Mouse (Mus musculus): Measurements from ENCODE around the gene Thoc5.

Gene Thoc5

GRCm38 (mm10) chr11:4894848-4895816, at the start of gene Thoc5:
TSS of gene Thoc5 (plus strand) at chr11:4895320.
- peak; percentile 81 for DNase-seq

- DNase-seq = peak; percentile 78
These were observed 46.5 kb upstream of the Thoc5 start for GRCm38 (mm10) chr11:4848483-4849248.

DNA sequence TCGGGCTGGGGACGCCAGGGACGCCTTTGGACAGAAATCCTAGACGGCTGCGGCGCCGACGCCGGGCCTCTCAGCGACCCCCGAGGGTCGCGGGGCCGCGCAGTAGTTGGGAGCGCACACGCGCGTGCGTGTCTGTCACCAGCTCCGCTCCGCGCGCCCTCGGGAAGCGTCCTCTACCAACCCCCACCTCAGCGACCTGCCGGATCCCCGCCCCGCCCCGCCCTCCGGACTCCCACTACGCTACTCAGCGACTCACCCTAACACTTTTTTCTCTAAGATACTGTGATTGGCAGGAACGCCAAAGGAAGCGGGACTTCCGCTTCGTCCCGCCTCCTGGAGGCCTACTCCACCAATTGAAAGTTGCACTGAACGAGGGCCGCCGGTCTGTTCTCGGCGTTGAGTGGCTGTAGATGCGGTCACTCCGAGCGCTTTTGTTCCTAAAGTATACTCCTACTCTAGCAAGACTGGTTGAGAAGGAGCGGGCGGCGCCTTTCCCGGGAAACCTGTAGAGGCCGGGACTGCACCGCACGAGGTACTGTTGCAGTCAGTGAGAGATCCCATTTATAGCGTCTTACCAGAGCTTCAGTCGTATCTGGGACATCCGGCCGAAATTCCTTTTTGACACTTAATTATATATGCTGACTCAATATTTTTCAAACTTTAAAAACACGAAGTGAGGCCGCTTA, 45.7 kb upstream of the Thoc5 start, which contains the start of gene Nf2:
Gene Nf2 (minus strand): TSS at position 279 of the 686 bp plus-strand sequence.
- peak; percentile 93 for DNase-seq

GRCm38 (mm10) chr11:4850404-4850803, 44.7 kb upstream of the Thoc5 start:
- no peak for DNase-seq

- no peak for DNase-seq
These were observed 42.1 kb upstream of the Thoc5 start for GRCm38 (mm10) chr11:4853021-4853420.

- DNase-seq = no peak
These were observed 40.9 kb upstream of the Thoc5 start for GRCm38 (mm10) chr11:4854181-4854580.

GRCm38 (mm10) chr11:4858416-4858815, 36.7 kb upstream of the Thoc5 start:
- no peak for DNase-seq

- no peak for DNase-seq
These were observed 34.1 kb upstream of the Thoc5 start for GRCm38 (mm10) chr11:4860986-4861385.

DNA sequence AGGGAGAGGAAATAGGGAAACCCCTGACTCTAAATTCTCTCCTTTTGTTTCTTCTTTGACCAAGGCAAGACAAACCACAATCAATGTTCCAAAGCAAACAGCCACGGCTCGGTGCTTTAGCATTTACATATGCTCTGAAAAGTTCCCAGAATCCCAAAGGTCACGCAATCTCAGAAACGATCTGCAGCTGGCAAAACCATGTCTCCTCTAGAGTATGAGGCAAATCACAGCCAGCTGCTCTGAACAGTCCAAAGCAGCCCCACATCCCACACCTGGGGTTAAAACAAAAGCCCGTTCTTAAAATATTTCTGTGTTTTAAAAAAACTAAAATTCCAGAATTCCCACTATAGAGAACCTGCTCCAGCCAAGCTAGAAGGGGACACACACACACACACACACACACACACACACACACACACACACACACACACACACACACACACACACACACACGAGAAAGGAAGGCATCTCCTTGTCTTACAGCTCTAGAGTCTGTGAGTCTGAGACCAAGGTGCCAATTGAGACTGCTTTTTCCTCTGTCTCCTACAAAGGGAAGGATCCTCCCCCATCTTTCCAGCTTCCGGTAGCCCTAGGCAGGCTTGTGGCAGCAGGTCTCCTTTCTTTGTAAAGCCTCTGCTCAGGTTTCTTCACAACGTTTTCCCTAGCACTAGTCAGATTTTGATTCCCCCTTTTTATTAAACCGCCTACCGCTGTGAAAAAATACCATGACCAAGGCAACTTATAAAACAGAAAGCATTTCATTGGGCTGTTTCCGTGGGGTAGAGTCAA, 33.1 kb upstream of the Thoc5 start:
- no peak for DNase-seq

DNA sequence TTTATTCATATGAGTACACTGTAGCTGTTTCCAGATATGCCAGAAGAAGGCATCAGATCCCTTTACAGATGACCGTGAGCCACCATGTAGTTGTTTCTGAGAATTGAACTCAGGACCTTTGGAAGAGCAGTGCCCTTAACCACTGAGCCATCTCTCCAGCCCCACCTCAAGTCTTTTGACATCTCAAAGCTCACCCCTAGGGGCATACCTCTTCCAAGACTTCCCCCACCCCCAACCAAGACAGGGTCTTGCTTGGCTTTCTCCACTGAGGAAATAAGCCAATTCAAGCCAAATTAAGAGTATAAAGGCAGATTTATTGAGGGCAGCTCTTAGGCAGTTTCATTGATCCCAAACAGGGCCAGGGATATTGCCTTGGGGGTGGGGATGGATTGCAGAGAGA, 32.4 kb upstream of the Thoc5 start:
- no peak for DNase-seq

GRCm38 (mm10) chr11:4865645-4866251, 29.4 kb upstream of the Thoc5 start:
- DNase-seq = peak; percentile 78

DNA sequence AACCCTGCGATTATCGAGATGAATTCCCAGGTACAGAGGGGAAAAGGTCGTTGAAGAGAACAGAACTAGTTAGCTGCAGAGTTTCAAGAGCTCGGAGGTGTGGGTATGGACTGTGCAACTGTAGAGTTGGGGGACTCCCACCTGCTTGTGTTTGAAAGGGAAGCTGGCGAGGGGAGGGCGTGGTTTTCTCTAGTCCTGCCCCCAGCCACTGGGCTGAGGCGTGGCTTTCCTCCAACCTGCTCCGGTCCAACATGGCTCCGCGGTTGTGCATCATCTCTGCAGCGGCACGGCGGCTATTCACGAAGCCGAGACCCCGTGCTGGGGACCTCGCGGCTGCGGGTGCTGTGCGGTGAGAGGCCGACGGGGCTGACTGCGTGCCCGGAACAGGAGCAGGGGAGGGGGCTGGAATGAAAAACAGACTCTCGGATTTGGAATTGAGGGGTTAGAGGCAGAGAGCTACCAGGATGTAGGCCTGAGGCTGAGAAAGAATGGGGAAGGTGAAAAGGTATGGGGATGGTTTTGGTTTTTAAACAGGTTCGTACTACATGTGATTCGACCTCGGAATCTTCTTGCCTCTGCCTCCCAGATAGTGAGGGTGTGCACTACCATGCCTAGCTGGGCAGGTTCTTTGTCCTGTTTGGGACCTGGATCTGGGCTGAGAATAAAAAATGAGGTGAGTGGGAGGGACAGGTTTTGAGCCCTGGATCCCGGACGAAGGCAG, 21.2 kb upstream of the Thoc5 start, which contains the start of gene Nipsnap1:
Gene Nipsnap1 (plus strand): TSS at position 197 of the 721 bp plus-strand sequence.
- DNase-seq = peak; percentile 94

DNA sequence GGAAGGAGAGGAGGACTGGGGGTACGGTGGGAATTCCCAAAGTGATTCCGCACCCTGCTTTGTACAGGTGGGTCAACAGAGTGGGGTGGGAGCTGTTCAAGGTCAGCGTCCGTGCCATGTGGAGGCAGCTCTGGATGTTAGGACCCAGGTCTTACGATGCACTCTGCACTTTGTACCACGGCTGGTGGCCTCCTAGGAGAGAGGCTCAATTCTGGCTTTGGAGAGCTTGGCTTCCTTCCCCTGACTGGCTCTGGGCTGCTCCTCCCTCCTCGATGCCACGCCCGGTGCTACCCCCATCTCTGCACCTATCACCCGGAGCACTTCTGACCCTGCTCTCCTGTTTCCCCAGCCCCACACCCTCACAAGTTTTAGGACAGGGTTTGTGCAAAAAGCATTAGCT, 20.6 kb upstream of the Thoc5 start:
- DNase-seq = peak; percentile 46

DNA sequence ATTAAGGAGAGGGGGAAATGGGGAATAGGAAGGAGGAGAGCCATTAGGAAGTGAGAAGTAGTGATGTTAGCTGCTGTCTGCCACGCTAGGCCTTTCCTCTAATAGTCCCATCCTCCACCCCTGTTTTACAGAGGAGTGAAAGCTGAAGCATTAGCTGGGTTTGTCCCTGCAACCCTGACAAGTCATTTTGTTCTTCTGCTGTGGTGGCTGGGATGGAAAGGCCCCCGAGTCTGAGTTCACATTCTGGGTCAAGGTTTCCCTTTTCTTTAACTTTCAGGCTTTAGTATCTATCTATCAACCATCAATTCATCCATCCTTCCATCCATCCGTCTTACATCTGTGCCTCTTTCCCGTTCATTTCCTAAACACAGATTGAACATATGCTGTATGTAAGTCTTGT, 14.0 kb upstream of the Thoc5 start:
- no peak for DNase-seq

DNA sequence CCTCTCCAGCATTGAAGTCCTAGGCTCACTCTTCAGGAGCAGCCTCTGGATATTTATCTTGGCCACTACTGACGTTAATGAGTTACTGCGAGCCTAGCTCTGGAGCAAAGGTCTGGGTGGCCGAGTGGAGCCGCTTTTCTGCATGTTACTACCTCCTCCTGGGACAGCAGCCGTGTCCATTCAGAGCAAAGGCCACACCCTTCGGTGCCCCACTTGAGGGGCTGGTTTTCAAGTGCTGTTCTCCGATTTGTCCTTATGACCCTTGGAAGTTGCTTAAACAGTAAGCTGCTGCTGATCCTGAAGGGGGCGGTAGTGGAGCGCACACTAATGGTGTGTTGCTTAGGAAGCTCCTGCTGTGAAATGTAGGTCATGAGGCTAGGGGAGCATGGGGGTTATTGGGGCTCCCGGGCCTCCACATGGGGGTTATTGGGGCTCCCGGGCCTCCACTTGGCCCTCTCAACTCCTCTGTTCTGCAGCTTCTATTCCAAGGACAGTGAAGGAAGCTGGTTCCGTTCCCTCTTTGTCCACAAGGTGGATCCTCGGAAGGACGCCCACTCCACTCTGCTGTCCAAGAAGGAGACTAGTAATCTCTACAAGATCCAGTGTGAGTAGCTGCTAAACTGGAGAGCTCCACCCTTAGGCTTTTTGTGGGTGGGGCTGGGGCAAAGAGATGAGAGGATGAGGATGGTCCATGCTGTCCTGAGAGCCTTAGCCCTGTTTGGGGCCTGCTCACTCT, 12.1 kb upstream of the Thoc5 start:
- DNase-seq = peak; percentile 70

DNA sequence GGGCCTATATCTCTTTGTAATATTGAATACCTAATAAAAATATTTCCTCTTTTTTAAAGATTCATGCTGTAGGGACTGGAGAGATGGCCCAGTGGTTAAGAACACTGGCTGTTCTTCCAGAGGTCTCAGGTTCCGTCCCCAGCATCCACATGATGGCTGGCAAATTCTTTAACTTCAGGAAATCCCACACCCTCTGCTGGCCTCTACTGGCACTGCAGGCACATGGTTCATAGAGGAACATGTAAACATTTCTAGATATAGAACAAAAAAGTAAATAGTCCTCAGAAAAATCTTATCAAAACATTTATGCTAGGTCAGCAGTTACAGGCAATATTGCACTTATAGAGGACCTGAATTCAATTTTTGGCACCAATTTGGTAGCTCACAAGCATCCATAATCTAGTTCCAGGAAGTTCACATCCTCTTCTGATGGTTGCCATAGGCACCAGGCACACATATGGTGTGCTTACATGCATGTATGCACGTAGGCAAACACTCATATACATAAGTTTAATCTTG, 9.7 kb upstream of the Thoc5 start:
- DNase-seq = peak; percentile 85

DNA sequence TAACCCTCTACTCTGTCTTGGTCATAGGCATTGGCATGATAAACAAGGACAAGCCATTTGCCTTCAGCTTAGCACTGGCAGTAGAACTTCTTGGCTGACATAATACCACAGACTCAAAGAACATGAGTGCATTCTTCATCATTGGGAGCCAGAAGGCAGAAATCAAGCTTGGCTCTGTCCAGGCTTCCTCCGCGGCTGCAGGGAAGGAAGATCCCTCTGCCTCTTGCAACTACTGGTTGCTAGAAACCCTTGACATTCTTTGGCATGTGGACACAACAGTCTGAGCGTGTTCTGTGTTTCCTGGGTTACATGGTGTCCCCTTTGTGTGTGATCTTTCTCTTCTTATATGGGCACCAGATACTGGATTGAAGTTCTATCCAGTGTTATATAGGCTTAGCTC, 8.1 kb upstream of the Thoc5 start:
- DNase-seq = no peak

GRCm38 (mm10) chr11:4900437-4900836, 5.3 kb downstream of the Thoc5 start:
- peak; percentile 60 for DNase-seq

- DNase-seq = no peak
These were observed 6.8 kb downstream of the Thoc5 start for GRCm38 (mm10) chr11:4901956-4902355.

- no peak for DNase-seq
These were observed 11.1 kb downstream of the Thoc5 start for GRCm38 (mm10) chr11:4906231-4906630.
